Mouse (Mus musculus) midbrain, postnatal 0 days (tissue): Measurements from ENCODE around the gene Tnip1. TPM values are rescaled to one million over a fixed set of nuclear protein-coding genes. Genes with fewer than 3 reads are reported as not detected.

Source experiments
- ATAC-seq: fragments of 200-750 bp; cut with Nextera tagmentation; 2 replicates; pipeline ENCODE4 v1.8.0; 2017; ENCODE audit warnings: moderate number of reproducible peaks, mild to moderate bottlenecking, moderate TSS enrichment, moderate library complexity; ENCODE audit not compliant: low FRiP score
- DNase-seq: peaks from one replicate; pipeline ENCODE4 v3.0.0-alpha.2; 2015; ENCODE audit warnings: low spot score
- H3K27ac ChIP-seq: fragments of 300-500 bp; sonication (generic); 2 replicates; pipeline ENCODE4 v1.5.1; 2014; ENCODE audit warnings: low read depth, mild to moderate bottlenecking, low read length, mixed read lengths
- H3K27me3 ChIP-seq: fragments of 300-500 bp; sonication (generic); 2 replicates; pipeline ENCODE4 v1.6.1; 2014; ENCODE audit warnings: low read length, control low read depth, mixed read lengths; ENCODE audit not compliant: insufficient read depth
- H3K36me3 ChIP-seq: fragments of 300-500 bp; sonication (generic); 2 replicates; pipeline ENCODE4 v1.6.1; 2014; ENCODE audit warnings: low read length, control low read depth, mixed read lengths; ENCODE audit not compliant: insufficient read depth
- H3K4me1 ChIP-seq: fragments of 300-500 bp; sonication (generic); 2 replicates; pipeline ENCODE4 v1.6.1; 2014; ENCODE audit warnings: mild to moderate bottlenecking, control low read depth, antibody characterized with exemption, low read length, mixed read lengths; ENCODE audit not compliant: insufficient read depth
- H3K4me2 ChIP-seq: fragments of 300-500 bp; sonication (generic); 2 replicates; pipeline ENCODE4 v1.6.1; 2014; ENCODE audit warnings: low read depth, mild to moderate bottlenecking, low read length, mixed read lengths; ENCODE audit not compliant: poor library complexity, severe bottlenecking
- H3K4me3 ChIP-seq: fragments of 300-500 bp; sonication (generic); 2 replicates; pipeline ENCODE4 v1.5.1; 2014; ENCODE audit warnings: low read depth, mild to moderate bottlenecking, low read length, moderate library complexity
- H3K9ac ChIP-seq: fragments of 300-500 bp; sonication (generic); replicated peaks from 2 replicates; pipeline ENCODE4 v1.6.1; 2014; ENCODE audit warnings: mild to moderate bottlenecking, low read length, moderate library complexity, mixed read lengths; ENCODE audit not compliant: poor library complexity, severe bottlenecking
- H3K9me3 ChIP-seq: fragments of 300-500 bp; sonication (generic); 2 replicates; pipeline ENCODE4 v1.6.1; 2016; ENCODE audit warnings: low read length, control low read depth
- CTCF ChIP-seq: IDR thresholded peaks from 2 replicates; pipeline ENCODE4 v1.5.1; 2016; ENCODE audit warnings: antibody characterized with exemption, mild to moderate bottlenecking
- WGBS: fragments of 180-500 bp; shearing (Covaris S2); extraction: QIAGEN DNeasy Blood & Tissue Kit; methylation state at CpG from one replicate; pipeline ENCODE4 v1.1.7; 2014; 5-methylcytosine and 5-hydroxymethylcytosine counted together
- polyA plus RNA-seq: library from polyadenylated mRNA; unstranded; fragments of >200 nt; fragmentation: Nextera tagmentation; extraction: Ambion mirVana; gene quantifications from 2 replicates; pipeline ENCODE4 v1.2.1, GENCODE M21; 2015
- total RNA-seq: library from RNA; depleted of rRNA; stranded (reverse); fragments of >200 nt; gene quantifications from 2 replicates; pipeline ENCODE4 v1.2.3, GENCODE M21; 2014

The Tnip1 gene
- total and polyA plus RNA-seq, 2 experiments from 2014 or later, result 17.2 to 19.2 TPM

DNA sequence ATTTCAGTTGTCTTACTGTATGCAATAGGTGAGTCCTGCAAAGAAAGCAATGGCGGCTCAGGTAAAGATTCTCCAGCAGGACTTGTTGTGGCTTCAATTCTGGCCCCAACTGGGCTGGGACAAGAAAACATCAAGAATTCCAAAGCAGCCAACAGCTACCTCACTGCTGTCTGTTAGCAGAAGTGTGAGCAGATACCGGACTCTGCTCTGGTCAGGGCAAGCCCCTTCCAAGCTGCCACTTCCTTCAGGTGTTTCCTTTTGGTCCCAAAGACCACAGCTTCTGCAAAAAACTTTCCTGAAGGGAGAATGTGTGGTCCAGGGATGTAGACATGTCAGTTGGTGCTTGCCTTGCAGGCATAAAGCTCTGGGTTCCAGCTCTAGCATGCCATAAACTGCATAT lies 13.0 kb upstream of the Tnip1 start:
- 95% methylated on average over 2 of the region's 2 CpGs for WGBS
- Histone ChIP-seq H3K9me3 (no peaks in the 10 kb centered on the region), H3K36me3 (no peaks in the 10 kb centered on the region; the same call in 1 of the 2 replicates), H3K4me2 (no peak overlapping the region), H3K9ac (no peak overlapping the region), H3K4me1 (no peaks in the 10 kb centered on the region), H3K27me3 (no peaks in the 10 kb centered on the region), H3K27ac (no peak overlapping the region), H3K4me3 (no peak overlapping the region)
- no peak for TF ChIP-seq CTCF
- ATAC-seq (no peak), DNase-seq (no peak)

- no peak for ATAC-seq
- no peaks in the 10 kb centered on the region for H3K27me3 ChIP-seq
- WGBS, result 88% methylated on average over 5 of the region's 5 CpGs
- no peak overlapping the region for H3K4me3 ChIP-seq
- no peaks in the 10 kb centered on the region for H3K9me3 ChIP-seq
- no peak overlapping the region for H3K9ac ChIP-seq
- DNase-seq, result no peak
- H3K4me2 ChIP-seq, result no peak overlapping the region
- no peak overlapping the region for H3K27ac ChIP-seq
- no peaks in the 10 kb centered on the region; the same call in 1 of the 2 replicates for H3K36me3 ChIP-seq
- TF ChIP-seq CTCF, result no peak
- H3K4me1 ChIP-seq, result no peaks in the 10 kb centered on the region
These were observed 12.6 kb upstream of the Tnip1 start for GRCm38 (mm10) chr11:54975340-54975739.

GRCm38 (mm10) chr11:54974639-54975038 lies 11.9 kb upstream of the Tnip1 start:
- DNase-seq, result no peak
- H3K9ac ChIP-seq, result no peak overlapping the region
- H3K36me3 ChIP-seq, result no peaks in the 10 kb centered on the region; the same call in 1 of the 2 replicates
- H3K4me2 ChIP-seq, result no peak overlapping the region
- 87% methylated on average over 4 of the region's 4 CpGs for WGBS
- H3K27ac ChIP-seq, result no peak overlapping the region
- no peak overlapping the region for H3K4me3 ChIP-seq
- no peak for ATAC-seq
- no peak for TF ChIP-seq CTCF
- H3K9me3 ChIP-seq, result no peaks in the 10 kb centered on the region
- no peaks in the 10 kb centered on the region for H3K27me3 ChIP-seq
- no peaks in the 10 kb centered on the region for H3K4me1 ChIP-seq

GRCm38 (mm10) chr11:54973481-54974212 lies 10.9 kb upstream of the Tnip1 start:
- WGBS, result 45% methylated on average over 8 of the region's 8 CpGs

GRCm38 (mm10) chr11:54972789-54973188 lies 10.1 kb upstream of the Tnip1 start:
- DNase-seq (no peak), ATAC-seq (no peak)
- Histone ChIP-seq H3K36me3 (no peaks in the 10 kb centered on the region), H3K4me1 (no peaks in the 10 kb centered on the region), H3K9me3 (no peaks in the 10 kb centered on the region), H3K27ac (no peak overlapping the region), H3K4me3 (no peak overlapping the region), H3K9ac (no peak overlapping the region), H3K4me2 (no peak overlapping the region), H3K27me3 (no peaks in the 10 kb centered on the region)
- 75% methylated on average over 5 of the region's 6 CpGs for WGBS
- no peak for TF ChIP-seq CTCF

More at GRCm38 (mm10) chr11:54973481-54974212, 10.9 kb upstream of the Tnip1 start:
- Histone ChIP-seq H3K36me3 (no peaks in the 10 kb centered on the region), H3K27me3 (no peaks in the 10 kb centered on the region), H3K4me3 (no peak overlapping the region), H3K27ac (no peak overlapping the region), H3K9me3 (no peaks in the 10 kb centered on the region), H3K4me2 (no peak overlapping the region), H3K4me1 (no peaks in the 10 kb centered on the region), H3K9ac (no peak overlapping the region)
- TF ChIP-seq CTCF, result no peak
- no peak for ATAC-seq
- DNase-seq, result peak; percentile 84

DNA sequence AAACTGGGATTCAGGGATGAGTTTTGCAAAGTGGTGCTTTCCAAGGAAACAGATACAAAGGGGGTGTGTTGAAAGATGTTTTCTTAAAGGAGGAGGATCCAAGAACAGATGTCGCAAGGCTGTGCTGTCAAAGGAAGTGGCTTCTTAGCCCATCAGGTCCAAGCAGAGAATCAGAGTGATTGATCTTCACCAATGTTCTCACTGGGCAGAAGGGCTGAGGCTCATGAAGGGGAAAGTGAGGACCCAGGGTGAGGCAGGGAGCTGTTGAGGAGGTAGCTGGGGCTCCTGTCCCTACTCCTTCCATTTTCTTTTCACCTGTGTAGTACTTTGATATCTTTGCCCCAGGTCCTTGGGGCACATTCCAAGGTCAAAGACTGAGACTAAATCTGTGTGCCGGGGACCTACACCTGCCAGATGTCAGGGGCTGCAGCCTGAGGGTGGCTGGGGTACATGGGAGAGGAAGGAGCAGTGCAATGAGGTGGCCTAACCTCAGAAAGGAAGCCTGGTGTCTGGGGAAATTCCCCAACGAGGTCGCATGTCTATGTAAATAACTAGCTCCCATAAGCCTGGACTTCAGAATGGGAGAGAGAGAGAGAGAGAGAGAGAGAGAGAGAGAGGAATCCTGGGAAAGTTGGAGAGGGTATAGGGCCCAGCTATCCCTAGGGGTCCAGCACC lies 9.5 kb upstream of the Tnip1 start:
- Histone ChIP-seq H3K9me3 (no peaks in the 10 kb centered on the region), H3K9ac (no peak overlapping the region), H3K4me1 (no peaks in the 10 kb centered on the region), H3K4me2 (no peak overlapping the region), H3K4me3 (no peak overlapping the region), H3K27me3 (no peaks in the 10 kb centered on the region), H3K36me3 (no peaks in the 10 kb centered on the region), H3K27ac (no peak overlapping the region)
- ATAC-seq, result no peak
- TF ChIP-seq CTCF, result no peak
- 76% methylated on average over 4 of the region's 4 CpGs for WGBS
- no peak for DNase-seq
